Mouse (Mus musculus) heart, postnatal 4 days (tissue): ENCODE measurements around the gene Atp2b4. TPM values are rescaled to one million over a fixed set of nuclear protein-coding genes. Genes with fewer than 3 reads are reported as not detected.

Experiments used
- DNase-seq: peaks from one replicate; pipeline ENCODE4 v3.0.0; 2021
- total RNA-seq, 2 experiments: library from RNA; stranded (reverse); gene quantifications; 2 replicates each; pipeline ENCODE4 v1.2.3; 2021

Gene Atp2b4
- total RNA-seq, 2 experiments from 2014 or later = 32.4 to 37.4 TPM

DNA sequence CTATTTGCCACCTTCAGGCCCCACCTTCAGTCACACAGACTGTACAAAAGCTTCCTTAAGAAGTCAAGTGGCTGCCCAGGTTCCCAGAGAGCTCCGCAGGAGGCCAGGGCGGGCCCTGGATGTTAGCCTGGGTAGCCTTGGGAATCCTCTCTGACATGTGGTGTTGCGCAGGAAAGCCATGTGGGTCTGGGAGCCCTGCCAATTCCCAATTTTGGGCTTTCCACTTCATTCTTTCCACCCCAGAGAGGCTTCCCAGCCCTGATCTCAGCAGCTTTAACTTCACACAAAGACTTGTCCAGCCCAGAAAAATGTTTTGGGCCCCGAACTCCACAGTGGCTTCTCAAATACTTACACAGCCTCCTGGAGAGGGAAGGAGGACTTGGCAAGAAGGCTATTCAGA lies 56.2 kb downstream of the Atp2b4 start:
- peak; percentile 79 for DNase-seq

DNA sequence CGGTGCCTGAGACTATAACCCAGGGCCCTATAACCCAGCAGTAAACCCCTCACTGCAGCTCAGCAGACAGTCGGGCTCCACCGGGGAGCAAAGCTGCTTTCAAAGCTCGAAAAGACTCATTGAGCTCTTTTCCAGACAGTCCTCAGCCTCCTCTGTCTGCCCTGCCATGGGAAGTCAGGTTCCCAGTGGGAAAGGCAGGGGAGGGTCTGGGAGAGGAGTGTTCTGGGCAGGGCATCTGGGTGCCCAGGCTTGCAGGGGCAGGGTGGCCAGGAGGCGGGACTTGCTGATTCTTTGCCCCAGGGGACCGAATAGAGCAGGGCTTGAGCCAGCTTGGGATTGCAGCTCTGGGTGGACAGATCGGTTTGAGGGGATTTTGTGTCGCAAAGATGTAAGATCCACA lies 58.3 kb downstream of the Atp2b4 start:
- no peak for DNase-seq

DNA sequence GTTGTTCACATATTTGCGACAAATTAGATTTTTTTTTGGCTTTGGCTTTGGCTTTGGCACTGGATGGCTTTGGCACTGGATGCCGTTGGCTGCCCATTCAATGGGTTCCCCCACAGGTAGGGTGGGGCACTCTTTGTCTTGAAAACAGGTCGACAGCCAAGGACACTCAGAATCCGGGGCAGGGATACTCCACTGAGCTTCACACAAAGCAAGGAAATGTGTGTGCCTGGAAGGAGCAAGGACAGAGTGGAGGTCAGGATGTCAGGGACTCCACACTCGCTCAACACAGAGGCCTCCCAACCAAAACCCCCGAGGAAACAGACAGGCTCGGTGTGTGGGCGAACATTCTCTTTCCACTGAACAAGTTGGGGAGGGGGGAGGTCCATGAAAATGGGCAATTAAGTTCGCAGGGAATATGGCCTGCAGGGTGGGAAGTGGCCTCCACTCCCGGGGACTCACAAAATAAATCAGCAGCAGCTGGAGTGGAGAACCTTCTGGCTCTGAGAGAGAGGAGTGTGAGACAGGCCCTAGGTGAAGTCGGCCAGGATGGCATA lies 58.9 kb downstream of the Atp2b4 start:
- DNase-seq = peak; percentile 13

DNA sequence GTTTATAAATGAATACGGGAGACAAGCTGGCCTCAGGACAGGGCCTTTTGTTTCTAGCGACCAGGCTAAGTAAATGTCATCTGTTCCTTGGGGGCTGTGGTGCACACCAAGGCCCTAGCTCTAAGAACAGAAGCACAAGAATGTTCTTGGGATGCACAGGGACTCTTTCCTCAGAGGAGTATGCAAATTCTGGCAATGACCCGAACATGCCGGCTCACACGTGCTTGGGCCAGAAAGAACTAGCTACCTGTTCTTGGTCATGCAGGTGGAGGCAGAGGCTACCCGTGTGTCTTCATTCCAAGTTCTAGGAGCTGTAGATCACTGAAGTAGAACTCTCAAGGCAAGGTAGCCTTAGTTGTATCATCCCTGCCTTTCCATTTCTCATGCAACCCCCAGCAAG lies 59.7 kb downstream of the Atp2b4 start:
- no peak for DNase-seq

DNA sequence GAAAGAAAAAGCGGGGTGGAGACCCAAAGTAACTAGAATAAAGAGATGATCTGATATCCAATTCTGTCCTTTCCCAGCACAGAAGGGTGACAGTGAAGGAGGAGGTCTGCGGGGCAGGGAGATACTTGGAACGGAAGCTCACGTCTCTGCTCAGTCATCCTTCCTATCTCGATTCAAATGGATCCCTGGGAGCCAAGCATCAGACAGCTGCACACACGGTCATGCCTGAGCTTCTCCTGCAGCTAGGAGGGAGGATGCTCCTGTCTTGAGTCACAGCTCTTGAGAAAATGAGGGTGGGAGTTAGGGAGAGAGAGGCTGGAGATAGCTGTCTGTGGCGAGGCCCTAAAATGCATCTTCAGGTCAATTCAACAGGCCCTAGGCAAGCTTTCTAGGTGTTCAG lies 64.2 kb downstream of the Atp2b4 start:
- no peak for DNase-seq

DNA sequence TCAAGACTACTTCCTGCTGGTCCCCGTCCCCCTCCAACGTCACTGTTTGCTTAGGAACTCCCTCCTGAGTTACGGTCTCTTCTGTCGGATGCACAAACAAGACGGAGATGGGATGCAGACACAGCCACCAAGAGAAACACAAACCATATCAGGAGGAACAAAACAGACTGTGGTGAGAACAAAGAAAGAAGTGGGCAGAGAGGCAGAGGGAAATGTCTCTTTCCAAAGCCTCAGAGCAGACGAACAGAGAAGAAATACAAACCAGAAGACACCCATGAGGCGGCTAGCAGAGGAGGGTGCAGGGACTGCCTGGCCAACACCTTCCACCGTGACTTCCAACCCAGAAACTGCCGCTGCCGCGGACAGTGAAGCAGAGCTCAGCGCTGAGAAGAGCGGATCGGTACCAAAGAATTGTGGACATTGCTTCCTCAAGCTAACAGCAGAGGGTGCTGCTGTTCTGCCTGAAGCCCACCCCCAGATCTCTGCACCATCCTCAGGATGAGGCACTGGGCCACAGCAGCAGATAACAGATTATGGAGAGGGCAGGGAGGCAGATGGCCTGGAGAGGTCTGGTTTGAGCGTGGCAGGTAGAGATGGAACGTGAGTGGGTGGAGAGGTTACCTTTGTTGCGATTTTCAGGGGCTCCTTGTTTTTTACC lies 64.7 kb downstream of the Atp2b4 start:
- peak; percentile 75 for DNase-seq

DNA sequence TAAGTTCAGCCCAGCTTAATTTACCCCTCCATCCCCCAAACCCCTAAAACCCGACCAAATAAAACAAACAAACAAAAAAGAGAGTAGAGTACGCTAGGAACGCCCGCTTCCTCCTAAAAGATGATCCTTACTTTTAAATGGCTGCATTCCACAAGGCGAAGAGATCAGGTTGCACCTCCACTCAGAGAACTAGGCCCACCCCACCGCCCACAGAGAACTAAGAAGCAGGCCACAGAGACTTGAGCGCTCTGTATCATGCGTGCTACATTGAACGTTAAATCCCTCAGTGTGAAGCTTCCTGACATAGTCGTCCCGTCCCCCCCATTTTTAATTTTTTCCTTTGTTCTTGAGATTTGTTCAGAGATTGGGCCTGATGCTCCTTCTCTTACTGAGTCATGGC lies 68.0 kb downstream of the Atp2b4 start:
- no peak for DNase-seq

DNA sequence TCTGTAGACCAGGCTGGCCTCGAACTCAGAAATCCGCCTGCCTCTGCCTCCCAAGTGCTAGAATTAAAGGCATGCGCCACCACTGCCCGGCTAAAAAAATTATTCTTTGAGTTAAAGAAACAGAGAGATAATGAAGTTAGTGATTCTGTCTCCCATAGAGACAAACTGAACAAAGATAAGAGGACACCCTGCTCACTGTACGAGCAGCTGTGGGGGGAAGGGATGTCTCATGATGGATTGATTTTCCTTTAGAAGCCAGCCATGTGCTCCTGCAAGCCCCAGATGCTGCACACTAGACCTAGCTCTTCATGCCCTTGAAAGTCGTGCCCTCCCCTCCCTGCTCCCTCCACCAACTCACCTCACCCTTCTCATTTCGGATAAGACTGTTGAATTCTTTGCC lies 72.5 kb downstream of the Atp2b4 start:
- DNase-seq = no peak

DNA sequence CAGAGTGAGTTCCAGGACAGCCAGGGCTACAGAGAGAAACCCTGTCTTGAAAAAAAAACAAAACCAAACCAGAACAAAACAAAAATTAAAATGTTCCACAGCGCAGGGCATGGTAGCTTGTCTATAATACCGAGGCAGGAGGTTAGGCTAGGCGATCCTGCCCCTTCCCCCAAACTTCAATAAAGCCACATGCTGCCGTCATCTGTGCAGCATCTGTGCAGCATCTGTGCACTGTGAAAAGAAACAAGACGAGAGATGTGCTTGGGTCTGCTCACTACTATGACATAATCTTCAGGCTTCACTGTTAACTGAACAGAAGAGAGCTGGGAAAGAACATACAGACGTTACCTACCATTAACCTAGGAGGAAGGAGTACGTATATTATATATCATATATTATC lies 80.5 kb downstream of the Atp2b4 start:
- no peak for DNase-seq

DNA sequence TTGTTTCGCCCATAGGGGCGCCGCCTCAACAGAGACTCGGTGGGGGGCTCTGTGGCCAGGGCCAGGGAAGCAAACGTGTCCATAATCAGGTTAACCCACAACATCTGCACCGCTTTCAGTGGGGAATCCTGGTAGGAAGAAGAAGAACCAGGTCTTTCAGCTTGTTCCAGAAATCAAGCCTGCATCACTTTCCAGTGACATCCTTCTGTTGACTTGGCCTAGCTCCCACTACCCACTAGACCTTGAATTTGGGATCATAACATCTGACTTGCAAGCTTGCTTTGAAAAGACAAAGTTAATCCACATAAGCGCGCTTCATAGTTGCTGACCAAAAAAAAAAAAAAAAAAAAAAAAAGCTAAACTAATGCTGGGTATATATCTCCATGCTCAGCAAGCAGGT lies 82.1 kb downstream of the Atp2b4 start:
- DNase-seq = no peak

DNA sequence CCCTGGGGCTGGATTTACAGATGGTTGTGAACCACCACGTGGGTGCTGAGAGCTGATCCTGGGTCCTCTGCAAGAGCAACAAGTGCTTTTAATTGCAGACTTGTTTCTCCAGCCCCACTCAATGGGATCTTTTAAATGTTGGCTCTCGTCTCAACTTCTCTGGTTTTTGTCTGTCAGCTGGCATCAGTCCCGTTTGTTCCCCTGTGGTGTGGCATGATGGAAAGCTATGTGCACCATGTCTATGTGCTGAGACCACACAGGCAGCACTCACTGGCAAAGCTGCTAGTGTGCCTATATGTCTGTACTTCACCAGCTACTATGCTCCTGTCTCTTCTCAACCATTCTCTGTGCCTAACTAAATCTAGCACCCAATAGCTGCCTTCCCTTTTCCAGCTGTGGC lies 82.5 kb downstream of the Atp2b4 start:
- DNase-seq = no peak

DNA sequence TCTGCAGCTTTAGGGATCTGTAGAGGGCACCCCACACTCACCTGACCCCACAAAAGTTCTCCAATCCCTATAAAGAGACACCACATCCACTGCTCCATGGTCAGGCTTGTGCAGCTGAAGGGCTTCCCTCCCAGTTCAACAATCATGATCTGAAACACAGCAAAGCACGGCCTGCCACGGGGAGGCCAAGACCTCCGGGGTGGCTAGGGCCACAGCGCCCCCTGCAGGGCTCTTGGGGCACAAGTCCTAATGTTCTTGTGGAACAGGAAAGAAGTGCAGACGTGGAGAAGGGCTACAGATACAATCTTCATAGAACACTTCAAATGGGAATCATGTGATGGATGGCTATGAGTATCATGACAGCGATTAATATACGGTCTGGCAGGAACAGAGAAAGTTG lies 84.4 kb downstream of the Atp2b4 start:
- peak; percentile 80 for DNase-seq

DNA sequence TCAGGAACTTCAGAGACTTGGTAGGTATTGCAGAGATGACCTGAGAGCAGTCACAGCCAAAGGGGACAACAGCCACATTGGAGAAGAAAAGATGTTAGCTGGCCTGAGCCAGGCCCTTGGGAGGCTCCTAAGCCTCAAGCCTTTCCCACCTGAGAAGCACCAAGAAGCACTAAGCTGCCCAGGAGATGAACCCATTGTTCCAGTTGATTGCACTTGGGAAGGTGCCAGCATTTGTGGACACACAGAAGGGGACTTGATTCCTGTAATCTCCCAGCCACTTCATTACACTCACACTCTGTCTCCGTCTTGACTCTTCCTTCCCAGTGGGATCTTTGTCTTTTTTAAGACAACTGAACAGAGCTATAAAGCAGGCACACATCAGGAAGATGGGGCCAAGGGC lies 85.7 kb downstream of the Atp2b4 start:
- DNase-seq = peak; percentile 28

DNA sequence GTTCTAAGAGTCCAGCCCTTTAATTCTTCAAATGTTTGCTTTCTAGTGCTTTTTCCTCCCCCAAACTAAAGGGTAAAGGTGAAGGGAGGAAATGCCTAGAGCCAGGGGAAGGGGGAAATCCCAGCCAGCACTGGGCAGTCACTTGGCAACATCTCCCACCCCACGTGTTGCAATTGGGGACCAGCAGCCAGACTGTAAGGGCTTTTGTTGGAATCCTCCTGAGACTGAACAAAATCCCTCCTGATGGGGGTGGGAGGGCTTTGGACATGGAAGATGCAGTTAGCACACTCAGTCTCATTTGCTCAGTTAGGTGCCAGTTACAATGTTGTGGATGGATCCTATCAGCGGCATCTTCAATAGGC lies 87.9 kb downstream of the Atp2b4 start:
- no peak for DNase-seq

DNA sequence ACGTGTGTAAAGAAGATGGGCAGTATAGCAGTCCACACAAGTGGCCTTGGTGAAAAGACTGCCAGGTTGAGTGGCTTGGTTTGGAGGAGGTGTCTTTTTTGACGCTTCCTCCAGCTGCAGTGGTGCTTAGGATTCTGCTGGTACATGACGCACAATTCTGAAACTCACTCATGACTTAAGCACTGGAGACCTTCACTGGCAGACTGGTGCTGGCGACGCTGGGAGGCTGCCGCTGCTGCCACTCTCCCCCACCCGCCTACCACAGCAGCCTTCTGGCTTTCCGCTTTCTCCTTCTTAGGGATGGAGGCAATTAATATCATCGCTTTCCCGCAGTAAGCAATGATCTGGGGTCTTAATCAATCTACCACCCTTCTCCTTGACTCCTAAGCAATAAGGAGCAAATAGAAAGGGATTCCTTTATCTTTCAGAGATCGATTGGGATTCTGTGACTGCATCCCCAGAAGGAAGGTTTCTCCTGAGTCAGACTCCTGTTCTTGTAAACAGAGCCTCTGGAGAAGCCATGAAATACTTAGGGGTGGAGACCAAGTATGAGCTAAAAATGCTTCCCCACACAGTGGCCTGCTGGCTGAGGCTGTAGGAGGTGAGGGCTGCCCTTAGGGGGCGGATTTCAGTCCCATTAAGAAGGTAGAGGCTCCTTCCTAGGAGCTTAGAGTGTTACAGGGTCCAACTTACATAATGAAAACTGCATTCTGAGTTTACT lies 88.4 kb downstream of the Atp2b4 start:
- no peak for DNase-seq

DNA sequence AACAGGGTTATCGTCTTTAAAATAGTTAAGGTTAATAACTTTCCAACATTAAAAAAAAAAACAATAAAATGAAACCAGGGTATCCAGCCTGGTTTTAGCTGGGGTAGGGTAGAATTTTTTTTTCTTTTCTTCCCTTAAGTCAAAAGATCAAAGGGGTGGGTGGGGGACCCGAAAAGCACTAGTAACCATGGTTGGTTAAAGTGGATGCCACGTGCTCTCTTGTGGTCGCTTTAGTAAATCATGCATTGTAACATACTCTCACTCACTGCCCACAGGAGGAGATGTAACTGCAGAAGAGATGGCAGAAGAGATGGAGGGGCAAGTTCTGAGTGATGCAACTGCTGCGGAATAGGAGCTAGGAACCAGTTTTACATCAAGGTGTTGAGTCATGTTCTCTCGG lies 89.5 kb downstream of the Atp2b4 start:
- no peak for DNase-seq

DNA sequence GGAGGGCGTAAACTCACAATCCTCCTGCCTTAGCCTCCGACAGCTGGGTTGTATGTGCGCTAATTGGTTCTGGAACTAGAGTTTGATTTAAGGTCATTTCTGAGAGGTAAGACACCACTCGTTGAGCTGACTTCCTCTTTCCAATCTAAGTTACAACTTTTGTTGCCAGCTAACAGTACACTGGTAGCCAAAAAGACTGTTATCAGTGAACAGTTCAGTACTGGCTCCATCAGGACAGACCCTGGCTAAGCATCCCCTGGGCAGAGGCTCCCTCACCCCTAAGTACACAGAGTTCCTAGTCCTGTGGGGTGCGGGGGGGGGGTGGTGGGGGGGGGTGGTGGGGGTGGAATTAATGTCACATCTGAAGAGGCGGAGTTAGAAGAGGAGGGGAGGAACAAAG lies 89.9 kb downstream of the Atp2b4 start:
- no peak for DNase-seq

DNA sequence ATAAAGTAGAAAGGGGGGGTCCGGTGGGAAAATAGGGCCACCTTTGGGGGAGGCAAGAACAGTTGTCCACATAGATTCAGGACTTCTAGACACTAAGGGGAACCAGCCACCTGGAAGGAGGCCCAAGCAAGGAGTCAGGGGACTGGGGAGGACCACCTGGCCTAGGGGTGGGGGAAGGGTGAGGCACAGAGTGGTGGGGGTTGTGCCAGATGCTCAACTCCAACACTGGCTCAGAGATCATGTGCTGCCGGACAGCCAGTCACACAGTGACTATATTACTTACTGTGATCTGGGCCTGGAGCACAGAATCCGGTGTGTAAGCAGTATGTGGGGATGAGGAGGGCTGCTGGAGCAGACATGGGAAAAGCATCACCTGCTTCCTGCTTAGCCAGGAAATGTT lies 91.5 kb downstream of the Atp2b4 start:
- no peak for DNase-seq

DNA sequence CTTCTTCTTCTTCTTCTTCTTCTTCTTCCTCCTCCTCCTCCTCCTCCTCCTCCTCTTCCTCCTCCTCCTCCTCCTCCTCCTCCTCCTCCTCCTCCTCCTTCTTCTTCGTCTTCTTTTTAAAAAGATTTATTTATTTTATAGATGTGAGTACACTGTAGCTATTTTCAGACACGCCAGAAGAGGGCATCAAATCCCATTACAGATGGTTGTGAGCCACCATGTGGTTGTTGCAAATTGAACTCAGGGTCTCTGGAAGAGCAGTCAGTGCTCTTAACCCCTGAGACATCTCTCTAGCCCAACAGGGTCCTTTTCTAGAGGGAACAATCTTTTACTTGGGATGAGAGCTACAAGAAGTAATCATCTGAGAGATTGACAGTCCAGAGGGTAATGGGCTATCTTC lies 99.0 kb downstream of the Atp2b4 start:
- DNase-seq = peak; percentile 23

DNA sequence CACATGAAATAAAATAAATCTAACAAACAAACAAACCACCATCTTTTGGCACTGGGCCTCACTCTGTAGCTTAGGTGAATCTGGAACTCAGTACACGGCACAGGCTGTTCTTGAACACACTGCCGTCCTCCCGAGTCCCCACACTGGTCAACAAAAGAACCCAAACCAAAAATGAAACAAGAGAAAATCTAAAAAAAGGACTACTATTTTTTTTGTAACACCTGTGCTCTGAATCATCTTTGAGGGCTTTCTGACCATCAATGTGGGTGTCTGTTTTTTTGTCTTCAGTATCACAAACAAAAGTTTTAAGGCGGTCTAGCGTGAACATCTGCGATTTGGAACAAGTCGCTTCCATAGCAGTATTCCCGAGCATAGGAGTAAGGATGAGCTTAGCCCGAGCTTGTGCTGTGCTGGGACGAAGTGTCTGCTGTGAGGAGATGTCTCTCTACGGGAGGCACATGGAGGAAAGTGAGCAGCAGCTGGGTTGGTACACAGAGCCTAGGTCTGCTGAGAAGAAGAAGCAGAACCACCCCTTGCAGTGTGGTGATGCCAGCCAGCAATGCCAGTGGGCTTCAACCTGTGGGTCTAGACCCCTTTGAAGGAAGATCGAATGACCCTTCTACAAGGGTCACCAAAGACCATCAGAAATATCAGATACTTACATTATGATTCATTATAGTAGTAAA lies 102.8 kb downstream of the Atp2b4 start:
- DNase-seq = no peak

DNA sequence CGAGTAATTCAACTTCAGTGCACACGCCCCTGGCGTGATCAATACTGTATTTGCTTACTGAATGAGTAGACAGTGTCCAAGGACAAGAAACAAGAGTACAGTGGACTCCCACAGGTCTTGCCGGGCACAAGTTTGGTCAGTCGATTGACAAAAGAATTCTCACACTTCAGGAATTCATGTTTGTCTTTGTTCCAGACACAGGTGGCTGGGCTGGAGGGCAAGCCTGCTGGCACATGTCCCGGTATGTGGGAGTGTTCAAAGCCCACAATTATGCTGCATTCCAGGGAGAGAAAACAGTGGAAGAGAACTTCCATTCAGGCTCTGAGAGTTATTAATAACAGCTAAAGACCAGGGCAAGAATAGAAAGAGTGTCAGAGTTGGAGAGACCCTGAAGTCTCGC lies 104.9 kb downstream of the Atp2b4 start:
- DNase-seq = peak; percentile 80

DNA sequence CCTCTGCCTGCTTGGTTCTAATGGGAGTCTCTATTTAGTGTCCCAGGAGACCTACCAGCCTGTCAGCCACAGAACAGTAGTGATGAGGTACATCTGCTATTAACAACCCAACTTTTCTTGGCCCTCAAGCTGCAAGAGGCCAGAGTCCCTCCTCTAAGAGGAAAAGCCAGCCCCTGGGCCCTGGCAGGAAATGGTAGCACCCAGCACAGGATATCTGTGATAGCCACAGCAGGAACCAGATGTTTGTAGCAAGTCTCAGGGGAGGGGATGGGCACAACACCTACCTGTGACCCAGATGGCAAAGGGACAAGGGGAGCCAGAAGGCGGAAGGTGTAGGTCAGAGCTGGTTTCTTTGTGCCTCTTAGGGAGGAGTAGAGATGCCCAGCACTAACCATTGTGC lies 106.0 kb downstream of the Atp2b4 start:
- peak; percentile 24 for DNase-seq

DNA sequence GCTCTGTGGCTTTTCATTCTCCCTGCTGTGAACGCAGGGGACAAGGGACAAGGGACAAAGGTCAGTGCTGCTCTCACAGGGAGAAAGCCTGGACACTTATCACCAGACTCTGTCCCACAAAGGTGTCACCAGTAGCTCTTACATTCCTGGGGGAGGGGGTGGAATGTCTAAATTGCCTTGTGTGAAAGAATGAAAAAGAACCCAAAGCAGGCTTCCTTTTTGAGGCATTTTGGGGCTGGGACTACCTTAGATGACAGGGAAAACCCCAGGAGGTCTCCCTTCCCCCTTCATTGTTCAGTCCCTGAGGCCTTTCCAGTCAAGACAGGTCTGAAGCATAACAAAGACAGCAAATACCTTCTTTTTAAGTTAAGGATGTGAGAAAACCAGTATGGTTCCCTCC lies 106.5 kb downstream of the Atp2b4 start:
- no peak for DNase-seq
